Mouse (Mus musculus) cerebellum, adult 2 months (tissue): Measurements from ENCODE around the gene Pdgfa. TPM values are rescaled to one million over a fixed set of nuclear protein-coding genes. Genes with fewer than 3 reads are reported as not detected.
A peak's percentile ranks its signal among the peaks of the same experiment; 100 is the strongest.

ENCODE experiments used
- DNase-seq, 2 experiments: peaks; one replicate each; pipeline ENCODE4 v3.0.0; 2021
- H3K27ac ChIP-seq: fragments of 200-500 bp; 2 replicates; pipeline ENCODE4 v1.5.1; 2012; ENCODE audit warnings: low read length, control low read depth, inconsistent platforms; ENCODE audit not compliant: insufficient read depth
- H3K27me3 ChIP-seq: fragments of 200-500 bp; 2 replicates; pipeline ENCODE4 v1.6.1; 2012; ENCODE audit warnings: inconsistent platforms, mild to moderate bottlenecking, low read length, moderate library complexity; ENCODE audit not compliant: control insufficient read depth, insufficient read depth
- H3K4me1 ChIP-seq: fragments of 200-500 bp; 2 replicates; pipeline ENCODE4 v1.6.1; 2011; ENCODE audit warnings: low read length; ENCODE audit not compliant: control insufficient read depth, insufficient read depth
- H3K4me3 ChIP-seq: fragments of 200-500 bp; replicated peaks from 2 replicates; pipeline ENCODE3; 2011; ENCODE audit warnings: mild to moderate bottlenecking, low read depth, low read length, control low read depth; ENCODE audit not compliant: insufficient read depth
- CTCF ChIP-seq: fragments of 200-500 bp; IDR thresholded peaks from 2 replicates; pipeline ENCODE4 v1.5.1; 2011; ENCODE audit warnings: low read depth, mild to moderate bottlenecking, control low read depth, low read length, moderate library complexity, borderline replicate concordance; ENCODE audit not compliant: insufficient read depth
- POLR2A ChIP-seq: fragments of 200-500 bp; IDR thresholded peaks from 2 replicates; pipeline ENCODE4 v1.6.1; 2011; ENCODE audit warnings: low read length, control low read depth, borderline replicate concordance; ENCODE audit not compliant: insufficient read depth
- WGBS: fragments of 180-500 bp; shearing (Covaris S2); methylation state at CpG from one replicate; pipeline ENCODE4 v1.1.7; 2018; 5-methylcytosine and 5-hydroxymethylcytosine counted together
- polyA plus RNA-seq: library from polyadenylated mRNA; depleted of rRNA; stranded (reverse); fragments of >200 nt; gene quantifications from 2 replicates; pipeline ENCODE4 v1.2.3, GENCODE M21; 2012

Pdgfa gene
- polyA plus RNA-seq, 1 experiment, result 35.3 TPM

DNA sequence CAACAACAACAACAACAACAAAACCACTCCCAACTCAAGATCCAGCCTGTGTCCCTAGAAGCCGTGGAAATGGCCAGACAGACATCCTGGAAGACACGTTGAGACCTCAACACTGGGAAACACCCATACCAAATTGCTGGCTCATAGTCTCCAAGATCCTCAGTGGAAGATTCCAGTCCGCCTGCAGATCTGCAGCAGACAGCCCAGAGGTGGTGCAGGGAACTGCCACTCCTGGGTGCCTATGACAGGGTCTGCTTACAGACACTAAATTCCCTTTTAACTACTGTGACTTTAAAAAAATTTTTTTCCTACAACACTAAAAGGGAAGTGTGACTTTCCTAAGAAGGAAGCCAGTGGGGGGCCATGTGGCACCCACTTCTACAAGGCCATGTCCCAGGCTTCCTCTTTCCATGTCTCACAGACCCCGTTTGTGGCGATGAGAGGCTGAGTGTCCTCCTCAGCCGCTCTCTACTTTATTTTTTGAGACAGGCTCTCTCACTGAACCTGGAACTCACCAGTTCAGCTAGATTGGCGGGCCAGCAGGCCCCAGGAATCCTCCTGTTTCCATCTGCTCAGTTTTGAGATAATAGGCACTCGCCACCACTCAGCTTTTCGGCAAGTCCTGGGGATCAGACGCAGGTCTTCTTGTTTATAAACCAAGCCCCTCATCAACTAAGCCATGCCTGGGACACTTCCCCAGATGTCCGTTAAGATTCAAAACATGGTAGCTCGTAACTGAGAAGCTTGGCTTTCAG, 27.4 kb upstream of the Pdgfa start:
- WGBS, result 47% methylated on average over 12 of the region's 12 CpGs
- Histone ChIP-seq H3K4me3 (no peak overlapping the region), H3K27me3 (no peaks in the 10 kb centered on the region), H3K4me1 (peaks cover 18% of the 10 kb centered on the region), H3K27ac (no peak overlapping the region; the same call in 1 of the 2 replicates)
- DNase-seq, result peak; percentile 65 to 74
- TF ChIP-seq POLR2A, result no peak
- TF ChIP-seq CTCF, result no peak

DNA sequence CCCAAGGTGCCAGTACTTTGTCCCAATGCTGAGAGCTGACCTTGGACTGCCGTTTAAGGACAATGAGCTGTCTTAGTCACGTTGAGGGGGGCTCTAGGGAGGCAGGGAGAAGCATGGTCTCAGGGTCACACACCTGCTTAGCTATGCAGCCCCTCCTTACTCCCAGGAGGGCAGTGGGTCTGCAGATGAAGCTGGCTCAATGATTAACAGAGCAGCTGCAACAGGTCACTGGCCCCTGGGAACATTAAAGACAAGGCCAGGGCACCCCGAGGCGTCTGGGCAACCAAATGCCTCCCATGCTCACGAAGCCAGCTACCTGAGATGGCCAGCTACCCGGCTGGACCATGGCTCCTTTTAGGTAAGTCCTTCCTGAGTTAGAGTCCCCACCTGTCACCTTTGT, 23.4 kb upstream of the Pdgfa start:
- 36% methylated on average over 6 of the region's 6 CpGs for WGBS
- DNase-seq, result peak in 1 of 2 experiments; percentile 27
- Histone ChIP-seq H3K4me1 (peaks cover 18% of the 10 kb centered on the region), H3K4me3 (no peak overlapping the region), H3K27me3 (no peaks in the 10 kb centered on the region), H3K27ac (no peak overlapping the region)
- no peak for TF ChIP-seq POLR2A
- TF ChIP-seq CTCF, result no peak

DNA sequence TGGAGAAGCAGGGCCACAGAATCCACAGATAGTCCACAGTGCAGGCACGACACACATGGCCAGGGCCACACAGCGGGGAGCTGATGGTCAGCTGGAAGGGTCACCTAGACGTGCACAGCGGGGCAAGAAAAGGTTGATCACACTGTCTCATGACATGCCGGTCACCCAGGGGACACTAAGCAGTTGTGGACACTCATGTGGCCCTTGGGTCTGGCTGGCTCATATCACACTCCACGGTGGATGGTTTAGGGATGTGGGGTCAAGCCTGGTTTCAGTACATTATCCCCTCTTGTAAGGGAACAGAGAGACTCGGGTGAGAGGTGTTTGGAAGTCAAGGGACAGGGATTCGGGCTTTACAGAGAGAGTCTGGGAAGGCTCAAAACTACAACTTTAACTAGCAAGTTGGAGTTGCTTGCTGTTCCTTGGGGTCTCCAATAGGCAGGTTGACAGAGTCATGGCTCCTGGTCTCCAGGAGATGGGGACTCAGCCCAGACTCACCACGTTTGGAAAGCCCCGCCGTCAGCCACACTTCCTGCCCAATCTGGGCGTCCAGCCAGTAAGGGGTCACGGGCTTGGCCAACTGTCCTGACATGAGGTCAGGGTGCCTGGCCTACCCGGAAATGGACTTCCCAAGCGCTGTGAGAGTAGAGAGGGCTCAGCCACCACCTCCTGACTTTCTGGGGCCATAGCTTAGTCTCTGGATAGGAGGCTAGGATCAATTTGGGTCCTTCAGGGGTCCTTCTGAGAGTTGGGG, 20.4 kb upstream of the Pdgfa start:
- Histone ChIP-seq H3K4me1 (peaks cover 5% of the 10 kb centered on the region), H3K27me3 (no peaks in the 10 kb centered on the region), H3K4me3 (no peak overlapping the region), H3K27ac (no peak overlapping the region)
- DNase-seq, result peak in 1 of 2 experiments; percentile 20
- TF ChIP-seq POLR2A, result no peak
- TF ChIP-seq CTCF, result no peak
- 71% methylated on average over 15 of the region's 15 CpGs for WGBS

DNA sequence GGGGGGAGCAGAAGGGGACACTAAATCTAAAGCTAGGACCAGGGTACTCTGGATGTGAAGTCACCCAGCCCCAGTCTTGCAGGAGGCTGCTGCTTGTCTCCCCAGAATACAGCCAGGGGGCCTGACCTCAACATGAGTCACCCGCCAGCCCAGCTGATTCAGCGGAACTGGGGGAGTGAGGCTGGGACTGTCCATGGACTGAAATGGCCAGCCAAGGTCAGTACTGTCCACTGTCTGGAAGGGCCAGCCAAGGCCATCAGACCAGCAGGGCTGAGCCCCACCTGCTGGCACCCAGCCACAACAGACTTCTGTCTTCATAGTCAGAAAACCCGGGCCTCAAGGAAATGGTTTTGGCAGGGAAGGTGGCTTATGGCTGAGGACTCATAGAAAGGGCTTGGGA, 17.9 kb upstream of the Pdgfa start:
- no peaks in the 10 kb centered on the region for H3K4me1 ChIP-seq
- H3K4me3 ChIP-seq, result no peak overlapping the region
- TF ChIP-seq CTCF (no peak), POLR2A (no peak)
- H3K27ac ChIP-seq, result no peak overlapping the region
- no peaks in the 10 kb centered on the region for H3K27me3 ChIP-seq
- 55% methylated on average over 3 of the region's 3 CpGs for WGBS
- DNase-seq, result no peak

DNA sequence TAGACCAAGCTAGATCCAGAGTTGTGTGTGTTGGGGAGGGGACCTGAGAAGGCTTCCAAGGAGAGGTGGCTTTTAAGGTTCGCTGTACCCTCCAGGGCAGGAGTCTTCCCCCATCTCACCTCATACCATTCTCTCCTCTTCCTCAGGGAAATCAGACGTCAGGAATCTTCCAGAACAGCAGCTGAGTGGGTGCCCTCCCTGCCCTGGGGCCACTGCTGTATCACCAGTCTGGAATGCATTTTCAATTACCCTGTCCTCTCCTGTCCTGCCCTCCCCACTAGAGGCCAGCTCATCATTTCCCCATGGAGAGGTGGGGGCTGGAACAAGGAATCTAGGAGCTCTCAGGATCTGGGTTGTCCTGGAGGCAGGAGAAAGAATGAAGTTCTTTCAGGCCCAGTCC, 13.5 kb upstream of the Pdgfa start:
- Histone ChIP-seq H3K27me3 (no peaks in the 10 kb centered on the region), H3K27ac (no peak overlapping the region), H3K4me3 (no peak overlapping the region), H3K4me1 (no peaks in the 10 kb centered on the region)
- no peak for TF ChIP-seq POLR2A
- no peak for TF ChIP-seq CTCF
- whole genome bisulfite sequencing, result 90% methylated on average over 2 of the region's 2 CpGs
- DNase-seq, result no peak

DNA sequence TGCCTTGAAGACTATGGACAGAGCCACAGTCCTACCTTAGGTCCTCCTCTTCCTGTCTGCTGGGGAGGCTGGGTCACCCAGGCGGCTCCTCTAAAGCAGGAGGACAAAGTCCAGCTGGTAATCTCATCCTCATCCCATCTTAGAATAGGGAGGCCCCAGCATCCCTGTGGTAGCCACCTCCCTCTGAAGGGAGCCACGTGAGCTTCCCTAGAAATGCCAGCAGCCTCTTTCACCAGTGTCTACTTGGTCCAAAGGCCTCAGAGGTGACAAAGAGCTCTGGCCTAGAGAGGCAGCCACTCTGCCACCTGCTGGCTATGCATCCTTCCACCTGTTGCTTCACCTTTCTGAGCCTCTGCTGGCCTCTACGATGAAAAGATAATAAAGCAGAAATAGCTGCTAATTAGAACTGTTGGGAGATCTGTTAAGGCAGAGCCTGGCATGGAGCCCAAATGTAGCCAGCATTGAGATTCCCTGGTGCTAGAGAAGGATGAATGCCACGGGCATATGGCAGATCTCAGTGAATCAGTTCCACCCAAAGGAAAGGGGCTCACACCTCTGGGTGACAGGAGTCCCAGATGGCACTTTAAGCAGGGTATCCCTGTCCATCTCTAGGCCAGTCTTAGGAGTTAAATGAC, 10.1 kb upstream of the Pdgfa start:
- 37% methylated on average over 4 of the region's 4 CpGs for WGBS
- DNase-seq, result peak; percentile 40 to 42
- Histone ChIP-seq H3K27ac (no peak overlapping the region), H3K4me3 (no peak overlapping the region), H3K4me1 (no peaks in the 10 kb centered on the region), H3K27me3 (no peaks in the 10 kb centered on the region)
- TF ChIP-seq CTCF, result peak; percentile 60; the same call in 1 of the 2 replicates
- no peak for TF ChIP-seq POLR2A

DNA sequence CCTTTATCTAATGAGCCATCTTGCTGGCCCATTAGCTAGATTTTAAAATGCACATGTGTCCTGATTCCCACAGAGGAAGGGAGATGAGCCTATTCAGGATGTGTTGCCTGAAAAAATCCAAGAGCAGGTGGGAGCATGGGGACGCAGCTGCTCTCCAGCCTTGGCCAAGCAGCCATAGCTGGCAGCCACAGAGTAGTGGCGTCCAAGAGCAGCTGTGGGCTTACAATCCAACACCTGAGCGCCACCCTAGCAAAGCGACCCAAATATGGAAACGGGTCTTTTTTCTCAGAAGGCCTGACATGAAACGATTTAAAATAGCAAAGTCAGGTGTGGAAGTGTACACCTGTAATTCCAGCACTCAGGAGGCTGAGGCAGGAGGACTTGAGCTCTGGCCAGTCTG, 7.4 kb upstream of the Pdgfa start:
- Histone ChIP-seq H3K4me3 (no peak overlapping the region), H3K27ac (no peak overlapping the region), H3K4me1 (no peaks in the 10 kb centered on the region), H3K27me3 (no peaks in the 10 kb centered on the region)
- 46% methylated on average over 6 of the region's 6 CpGs for WGBS
- no peak for TF ChIP-seq POLR2A
- no peak for TF ChIP-seq CTCF
- DNase-seq, result no peak
